Mouse (Mus musculus) G1E-ER4 (cell line): Measurements from ENCODE around the gene Ric3. TPM values are rescaled to one million over a fixed set of nuclear protein-coding genes. Genes with fewer than 3 reads are reported as not detected.

Experiments used
- GATA1 ChIP-seq: IDR thresholded peaks from one replicate; pipeline ENCODE4 v1.8.0; 2012; ENCODE audit warnings: low read length, inconsistent platforms
- polyA plus RNA-seq: library from polyadenylated mRNA; stranded (reverse); fragments of >175 nt; gene quantifications from 2 replicates; pipeline ENCODE4 v1.2.3, GENCODE M21; 2012

Ric3 gene
- polyA plus RNA-seq = not detected in 2 replicates

- no peak for TF ChIP-seq GATA1
Measured at GRCm38 (mm10) chr7:109083113-109083812, at the start of gene Ric3. Gene Ric3 (minus strand): TSS chr7:109083331.

DNA sequence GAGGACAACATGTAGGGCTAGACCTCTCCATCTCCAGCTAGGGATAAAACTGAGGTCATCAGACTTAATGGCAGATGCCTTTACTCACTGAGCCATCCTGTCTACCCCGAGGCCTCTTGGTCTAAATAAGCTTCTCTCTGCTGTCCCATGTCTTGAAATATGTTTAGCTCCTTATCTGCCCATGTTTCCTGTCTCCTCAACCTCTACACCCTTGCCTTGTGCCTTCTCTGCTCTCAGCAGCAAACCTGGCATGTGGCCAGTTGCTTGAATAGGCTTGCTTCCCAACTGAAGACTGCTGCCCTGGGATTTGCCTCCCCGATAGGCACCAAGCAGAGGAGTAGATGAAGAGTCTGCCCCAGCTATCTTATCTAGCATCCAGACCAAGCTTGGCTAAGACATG is 48.4 kb upstream of the Ric3 start:
- no peak for TF ChIP-seq GATA1

GRCm38 (mm10) chr7:109129946-109130686 is 47.0 kb upstream of the Ric3 start:
- no peak for TF ChIP-seq GATA1

DNA sequence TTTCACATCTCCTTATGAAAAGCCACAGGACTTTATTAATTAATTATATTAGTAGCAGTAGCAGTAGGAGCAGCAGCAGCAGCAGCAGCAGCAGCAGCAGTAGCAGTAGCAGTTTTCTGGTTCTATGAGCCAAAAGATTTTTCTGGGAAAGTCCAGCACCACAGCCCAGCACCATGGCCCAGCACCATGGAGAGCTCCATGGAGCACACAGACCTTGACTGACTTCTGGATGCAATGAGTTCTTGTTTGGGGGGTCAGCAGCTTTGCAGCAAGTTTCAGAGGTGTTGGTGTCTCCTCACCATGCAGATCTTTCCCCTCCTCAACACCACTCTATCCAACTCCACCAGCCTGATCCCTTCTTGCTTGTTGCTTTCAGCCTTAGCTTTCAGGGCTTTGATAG is 46.3 kb upstream of the Ric3 start:
- no peak for TF ChIP-seq GATA1

DNA sequence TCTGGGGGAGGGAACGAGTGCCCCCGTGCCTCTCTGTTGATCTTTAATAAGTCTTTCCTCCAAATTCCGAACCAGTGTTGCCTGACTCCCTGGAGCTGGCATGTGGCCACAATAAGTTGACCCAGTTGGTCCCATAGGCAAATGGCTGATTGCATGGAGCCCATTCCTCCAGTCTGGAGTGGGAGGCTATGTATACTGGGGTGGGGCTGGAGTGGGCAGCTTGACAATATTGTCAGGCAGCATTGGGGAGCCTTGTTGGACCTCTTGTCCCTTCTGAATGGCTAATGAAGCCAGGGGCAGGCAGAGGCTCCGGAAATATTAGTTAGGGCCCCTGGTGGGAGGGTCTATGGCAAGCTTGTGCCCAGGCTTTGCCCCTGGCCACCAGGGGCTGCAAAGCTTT is 32.8 kb upstream of the Ric3 start:
- no peak for TF ChIP-seq GATA1

DNA sequence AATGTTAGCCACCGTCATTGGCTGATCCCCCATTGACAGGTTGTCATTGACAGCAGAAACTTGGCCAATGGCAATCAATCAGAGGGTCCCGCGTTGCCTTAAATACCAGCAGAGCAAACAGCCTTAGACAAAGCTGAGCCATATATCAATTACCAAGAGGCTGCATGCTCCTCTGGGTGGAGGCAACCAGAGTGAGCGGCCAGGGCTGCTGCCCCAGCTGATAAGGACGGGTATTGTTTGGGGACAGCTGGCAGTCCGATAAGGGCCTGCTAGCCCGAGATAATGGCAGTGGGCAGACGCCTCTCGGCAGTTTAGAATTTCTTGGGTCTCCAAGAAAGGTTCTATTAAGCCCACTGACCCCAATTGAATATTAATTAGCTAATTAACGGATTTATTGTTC is 31.8 kb upstream of the Ric3 start:
- TF ChIP-seq GATA1 = peak; percentile 93

DNA sequence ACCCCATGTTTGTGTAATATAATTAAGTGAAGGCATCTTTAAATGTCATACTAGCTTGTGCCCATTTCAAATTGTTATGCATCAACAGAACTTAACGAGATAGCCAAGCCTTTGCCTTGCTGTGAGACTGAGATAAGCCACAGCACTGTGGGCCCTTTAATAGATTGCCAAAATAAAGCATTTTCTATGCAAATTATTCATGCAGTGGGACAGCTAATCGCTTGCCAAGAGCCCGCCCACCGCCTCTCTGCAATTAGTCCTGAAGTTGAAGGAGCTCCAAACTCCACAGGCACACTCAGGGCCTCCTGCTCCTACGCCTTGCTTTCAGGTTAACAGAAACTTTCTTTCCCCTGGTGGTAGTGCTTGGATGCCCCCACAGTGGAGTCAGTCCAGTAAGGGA is 27.9 kb upstream of the Ric3 start:
- peak; percentile 15 for TF ChIP-seq GATA1

DNA sequence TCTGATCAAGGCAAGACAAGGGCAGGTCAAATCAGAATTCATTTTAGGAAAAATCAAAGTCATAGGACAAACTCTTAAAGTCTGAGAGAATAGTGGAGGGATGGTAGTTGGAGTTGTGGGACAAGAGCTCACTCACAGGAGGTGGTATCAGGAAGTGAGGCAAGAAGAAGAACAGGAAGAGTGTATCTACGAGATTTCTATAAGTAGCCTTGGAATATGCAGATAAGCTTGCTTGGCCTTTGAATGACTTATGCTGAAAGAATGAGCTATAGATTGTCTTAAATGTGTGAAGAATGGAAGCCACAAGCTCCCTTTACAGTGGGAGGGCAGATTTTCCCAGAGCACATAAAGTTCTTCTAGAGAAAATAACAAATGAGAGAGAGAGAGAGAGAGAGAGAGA is 21.8 kb upstream of the Ric3 start:
- TF ChIP-seq GATA1 = no peak

DNA sequence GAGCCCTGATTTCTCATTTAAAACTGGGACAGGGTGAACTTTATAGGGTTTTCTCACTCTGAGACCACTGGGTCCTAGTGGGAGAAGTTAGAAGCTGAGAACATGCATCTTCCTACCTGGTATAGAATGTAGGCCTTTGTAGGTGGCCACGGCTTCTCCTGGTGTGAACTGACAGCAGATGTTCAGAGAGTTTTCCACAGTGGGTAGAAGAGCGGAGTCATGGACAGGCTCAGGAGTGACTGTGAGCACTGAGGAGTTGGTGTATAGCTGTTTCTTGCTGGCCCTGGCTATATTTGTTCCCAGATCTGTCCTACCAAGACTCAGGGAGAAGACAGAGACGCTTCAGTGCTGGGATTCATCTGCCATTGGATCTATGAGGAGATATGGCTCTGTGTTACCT is 18.0 kb upstream of the Ric3 start:
- no peak for TF ChIP-seq GATA1

DNA sequence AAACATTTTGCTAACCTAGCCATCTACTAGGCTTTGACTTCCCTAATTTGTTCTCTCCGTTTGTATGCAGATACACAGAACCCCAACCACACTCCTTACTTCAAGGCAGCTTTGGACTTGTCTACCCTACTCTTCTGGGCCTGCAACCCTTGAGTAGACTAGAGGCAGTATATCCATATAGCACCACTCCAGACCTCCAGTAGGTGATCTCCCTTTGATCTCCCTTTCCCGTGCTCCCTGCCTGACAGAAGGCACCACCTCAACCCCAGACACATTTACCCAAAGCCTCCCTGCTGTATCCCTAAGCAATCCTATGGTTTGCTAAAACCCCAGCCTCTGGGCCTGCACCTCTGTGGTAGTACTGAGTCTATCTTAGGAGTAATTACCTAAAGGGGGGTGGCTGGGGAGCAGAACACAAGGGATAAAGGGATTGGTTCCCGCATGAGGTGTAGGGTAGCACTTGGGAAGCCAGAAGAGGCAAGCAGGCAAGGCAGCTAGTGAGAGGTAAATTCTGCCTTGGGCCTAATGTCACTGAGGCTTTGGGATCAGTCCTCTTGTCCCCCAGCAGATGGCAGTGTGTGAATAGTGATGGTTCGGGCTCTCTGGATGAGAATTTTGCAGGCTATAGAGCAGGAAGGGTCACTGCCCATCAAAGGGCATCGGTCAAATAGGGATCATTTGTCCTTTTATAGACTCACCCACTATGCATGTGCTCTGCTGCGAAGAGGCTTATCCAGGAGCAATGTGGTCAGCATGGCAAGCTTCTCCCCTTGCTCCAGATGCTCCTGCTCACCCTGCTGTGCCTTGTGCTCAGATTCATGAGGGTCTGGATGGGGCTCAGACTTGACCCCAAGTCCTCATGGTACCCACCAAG is 15.3 kb upstream of the Ric3 start:
- no peak for TF ChIP-seq GATA1

- TF ChIP-seq GATA1 = no peak
Measured at GRCm38 (mm10) chr7:109097203-109097602, 14.1 kb upstream of the Ric3 start.

- no peak for TF ChIP-seq GATA1
Measured at GRCm38 (mm10) chr7:109096618-109097017, 13.5 kb upstream of the Ric3 start.

GRCm38 (mm10) chr7:109094294-109094693 is 11.2 kb upstream of the Ric3 start:
- no peak for TF ChIP-seq GATA1

DNA sequence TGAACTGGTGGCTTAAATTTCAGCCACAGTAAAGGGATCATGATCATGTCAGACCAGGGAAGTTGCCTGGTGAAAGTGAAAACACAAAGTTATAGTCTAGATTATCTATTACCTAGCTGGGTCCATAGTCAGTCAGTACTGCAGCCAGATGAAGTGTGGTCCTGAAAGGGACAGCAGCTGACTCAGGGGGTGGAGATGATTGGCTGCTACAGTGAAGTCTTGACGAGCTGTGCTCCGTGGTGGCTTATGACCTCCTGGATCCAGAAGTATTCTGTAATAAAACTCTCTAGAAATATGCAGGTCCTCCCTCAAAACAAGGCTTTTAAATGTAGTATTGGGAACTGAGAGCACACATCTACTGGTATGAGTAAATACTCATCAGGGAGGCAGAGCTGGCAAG is 3.8 kb upstream of the Ric3 start:
- TF ChIP-seq GATA1 = no peak

- TF ChIP-seq GATA1 = no peak
Measured at GRCm38 (mm10) chr7:109083813-109084184, 668 bp upstream of the Ric3 start.
